Mouse (Mus musculus) kidney, adult 9 months (tissue): ENCODE results near the gene Pitx1.

Source experiments
- DNase-seq: peaks from one replicate; pipeline ENCODE4 v3.0.0; 2022

The Pitx1 gene

GRCm38 (mm10) chr13:55830081-55830832 lies 5.7 kb downstream of the Pitx1 start:
- DNase-seq = no peak

- no peak for DNase-seq
Observed at GRCm38 (mm10) chr13:55829018-55829655, 6.9 kb downstream of the Pitx1 start.

- DNase-seq = no peak
Observed at GRCm38 (mm10) chr13:55828141-55829017, 7.6 kb downstream of the Pitx1 start.

GRCm38 (mm10) chr13:55827679-55828140 lies 8.3 kb downstream of the Pitx1 start:
- DNase-seq = no peak

DNA sequence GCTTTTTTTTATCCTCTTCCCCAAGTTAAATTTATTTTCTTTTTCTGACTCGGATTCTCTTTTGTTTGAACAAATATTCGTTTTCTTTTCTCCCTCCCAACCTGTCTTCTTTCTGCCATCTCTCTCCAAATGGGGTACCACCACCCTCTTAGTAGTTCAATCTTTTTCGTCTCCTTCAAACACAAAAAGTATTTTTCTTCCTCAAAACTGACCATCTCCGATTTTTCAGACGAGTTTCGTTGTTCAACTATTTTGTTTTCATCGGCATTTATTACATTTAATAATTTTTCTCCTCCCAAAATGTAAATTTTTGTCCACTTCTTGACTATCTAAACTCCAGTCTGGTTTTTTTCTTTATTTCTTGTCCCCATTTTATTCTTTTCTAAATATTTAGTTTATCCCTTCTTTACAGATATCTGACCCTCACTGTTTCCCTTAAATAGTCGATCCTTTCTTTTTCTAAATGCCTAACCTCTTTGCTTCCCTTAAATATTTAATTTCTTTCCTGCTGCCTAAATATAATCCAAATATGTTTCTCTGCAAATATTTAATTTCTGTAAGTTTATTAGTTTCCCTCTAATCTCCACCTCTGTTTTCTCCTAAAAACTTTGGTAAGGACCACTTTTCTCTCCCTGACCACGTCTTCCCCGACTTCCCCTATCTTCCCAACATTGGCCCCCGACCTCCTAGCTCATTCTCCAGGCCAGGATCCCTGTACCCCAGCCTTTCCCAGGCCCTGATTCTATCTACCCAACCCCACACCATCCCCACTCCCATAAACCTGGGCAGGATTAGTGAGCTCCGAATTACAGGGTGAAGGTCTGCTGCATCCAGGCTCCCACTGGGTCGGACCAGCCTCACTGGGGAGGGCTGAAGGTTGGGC lies 9.0 kb downstream of the Pitx1 start:
- no peak for DNase-seq

DNA sequence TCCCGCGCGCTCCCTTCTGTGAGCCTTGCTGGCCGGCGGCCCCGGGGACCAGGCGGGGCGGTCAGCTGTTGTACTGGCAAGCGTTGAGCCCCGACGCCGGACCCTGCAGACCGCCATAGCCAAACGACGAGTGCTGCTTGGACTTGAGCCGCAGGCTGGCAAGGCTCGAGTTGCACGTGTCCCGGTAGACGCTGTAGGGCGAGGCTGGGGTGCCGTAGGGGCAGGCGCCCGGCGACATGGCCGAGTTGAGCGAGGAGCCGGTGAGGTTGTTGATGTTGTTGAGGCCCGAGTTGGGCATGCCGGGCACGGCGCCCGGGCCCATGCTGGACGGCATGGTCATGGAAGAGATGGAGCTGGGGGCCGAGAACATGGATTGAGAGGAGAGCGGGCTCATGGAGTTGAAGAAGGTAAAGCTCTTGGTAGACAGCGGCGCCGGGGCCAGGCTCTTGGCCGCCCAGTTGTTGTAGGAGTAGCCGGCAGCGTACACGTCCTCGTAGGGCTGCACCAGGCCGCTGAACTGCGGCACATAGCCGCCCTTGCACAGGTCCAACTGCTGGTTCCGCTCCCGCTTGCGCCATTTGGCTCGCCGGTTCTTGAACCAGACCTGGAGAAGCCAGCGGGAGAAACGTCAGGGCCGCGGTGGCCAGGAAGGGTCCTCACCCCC lies 9.9 kb downstream of the Pitx1 start:
- no peak for DNase-seq

GRCm38 (mm10) chr13:55825245-55825681 lies 10.7 kb downstream of the Pitx1 start:
- no peak for DNase-seq

- no peak for DNase-seq
Observed at GRCm38 (mm10) chr13:55824151-55824945, 11.6 kb downstream of the Pitx1 start.

DNA sequence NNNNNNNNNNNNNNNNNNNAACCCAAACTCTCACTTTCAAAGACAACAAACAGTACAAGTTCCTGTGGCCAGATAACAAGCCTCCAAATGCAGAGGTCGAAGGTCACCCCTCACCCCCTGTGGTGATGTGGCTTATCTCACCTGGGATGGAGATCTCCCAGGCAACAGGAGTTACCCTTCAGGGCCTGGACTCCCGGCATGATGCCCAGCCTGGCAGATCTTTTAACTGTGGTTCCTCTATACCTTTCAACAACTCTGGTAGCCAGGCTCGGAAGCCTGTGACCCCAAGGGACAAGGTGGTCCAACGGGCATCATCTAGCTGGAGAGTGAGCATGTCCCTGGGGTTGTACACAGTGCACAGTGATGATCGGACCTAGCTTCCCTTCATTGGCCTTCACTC lies 13.5 kb downstream of the Pitx1 start:
- no peak for DNase-seq

DNA sequence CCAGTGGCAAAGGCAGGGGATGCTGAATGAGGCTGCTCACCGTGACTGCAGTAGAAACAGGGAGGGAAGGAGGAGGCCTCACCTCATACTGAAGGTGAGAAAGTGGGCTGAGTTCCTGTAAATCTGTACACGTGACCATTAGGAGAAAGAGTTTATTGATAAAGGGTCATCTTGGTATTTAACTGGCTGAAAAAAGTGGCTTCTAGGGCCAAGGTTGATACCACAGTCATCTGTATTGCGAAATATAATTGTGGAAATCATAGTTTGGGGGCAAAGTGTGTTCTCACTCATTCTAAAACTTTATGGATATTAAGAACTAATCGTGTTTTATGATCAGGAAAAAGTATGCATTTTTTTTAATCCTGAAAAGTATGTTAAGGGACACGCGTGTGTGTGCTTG lies 21.2 kb downstream of the Pitx1 start:
- no peak for DNase-seq

DNA sequence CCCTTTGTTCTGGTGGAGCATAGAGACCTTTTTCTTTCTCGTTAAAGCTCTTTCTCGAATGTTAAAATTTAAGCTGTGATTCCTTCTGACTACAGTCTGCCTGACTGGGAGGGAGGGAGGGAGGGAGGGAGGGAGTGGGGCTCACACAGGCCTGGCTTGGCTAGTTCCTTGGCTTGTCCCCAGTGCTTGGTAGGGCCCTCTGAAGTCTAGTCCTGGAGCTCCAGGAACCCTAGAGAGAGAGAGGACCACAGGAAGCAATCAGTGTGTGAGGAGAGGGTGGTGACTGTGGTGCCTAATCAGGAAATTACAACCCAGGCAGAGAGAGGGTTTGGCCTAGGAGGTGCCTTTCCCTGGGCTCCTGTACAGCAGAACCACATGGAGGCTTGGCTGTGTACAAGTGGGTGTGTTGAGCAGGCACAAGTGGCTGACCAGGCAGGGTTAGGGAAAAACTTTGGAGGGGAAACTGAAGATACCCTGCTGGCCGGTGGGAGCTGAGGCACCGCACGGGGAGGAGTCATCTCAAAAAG lies 22.4 kb downstream of the Pitx1 start:
- DNase-seq = no peak

DNA sequence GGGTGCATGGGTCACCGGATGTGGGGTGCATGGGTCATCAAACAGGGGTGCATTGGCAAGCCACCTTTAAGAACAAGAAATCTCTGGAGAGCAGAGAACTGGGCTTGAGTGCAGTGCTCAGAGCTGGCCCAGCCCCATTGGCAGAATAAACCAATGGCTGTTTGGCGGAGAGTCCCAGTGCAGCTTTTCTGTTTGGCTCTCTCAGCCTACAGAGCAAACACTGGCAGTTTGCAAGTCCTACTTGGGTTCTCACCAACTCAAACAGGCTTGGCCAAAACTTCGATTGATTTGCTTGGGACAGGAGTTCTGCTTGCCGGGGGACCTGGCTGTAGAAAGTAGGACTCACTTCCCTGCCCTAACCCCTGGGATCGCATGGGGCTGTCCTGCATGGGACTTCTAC lies 25.0 kb downstream of the Pitx1 start:
- DNase-seq = no peak

DNA sequence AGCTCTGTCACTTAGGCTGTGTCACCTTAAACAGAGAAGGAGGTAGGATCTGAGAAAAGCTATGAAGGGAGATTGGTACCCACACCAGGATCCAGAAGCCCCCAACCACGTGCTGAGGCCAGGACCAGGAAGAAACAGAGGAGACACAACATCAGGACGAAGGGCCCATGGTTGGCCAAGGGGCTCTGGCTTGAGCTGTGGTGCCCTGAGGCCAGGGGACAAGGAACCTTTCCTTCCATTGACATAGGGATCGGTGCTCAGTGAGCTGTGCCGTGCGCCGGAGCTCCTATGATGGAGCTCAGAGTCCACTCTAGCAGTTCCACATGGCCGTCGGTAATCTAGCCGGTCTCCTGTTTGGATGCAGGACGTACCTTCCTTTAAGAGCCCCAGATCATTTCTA lies 26.3 kb downstream of the Pitx1 start:
- no peak for DNase-seq

GRCm38 (mm10) chr13:55809041-55809623 lies 26.9 kb downstream of the Pitx1 start:
- no peak for DNase-seq

DNA sequence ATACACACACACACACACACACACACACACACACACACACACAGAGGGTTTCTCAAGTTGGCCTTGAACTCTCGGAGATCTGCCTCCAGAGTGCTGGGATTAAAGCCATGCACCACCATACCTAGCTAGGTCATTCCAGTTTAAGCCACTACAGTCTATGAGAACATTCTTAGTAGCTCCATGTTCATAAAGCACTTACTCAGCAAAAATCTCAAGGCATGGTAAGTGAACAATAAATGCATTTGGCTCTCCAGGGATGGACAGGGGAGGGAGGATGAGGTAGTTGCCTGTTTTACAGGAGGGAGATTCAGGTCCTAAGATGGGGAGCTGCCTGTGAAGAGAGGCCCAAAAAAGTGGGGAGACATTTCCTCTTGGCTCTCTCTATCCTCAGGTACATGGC lies 32.0 kb downstream of the Pitx1 start:
- no peak for DNase-seq

DNA sequence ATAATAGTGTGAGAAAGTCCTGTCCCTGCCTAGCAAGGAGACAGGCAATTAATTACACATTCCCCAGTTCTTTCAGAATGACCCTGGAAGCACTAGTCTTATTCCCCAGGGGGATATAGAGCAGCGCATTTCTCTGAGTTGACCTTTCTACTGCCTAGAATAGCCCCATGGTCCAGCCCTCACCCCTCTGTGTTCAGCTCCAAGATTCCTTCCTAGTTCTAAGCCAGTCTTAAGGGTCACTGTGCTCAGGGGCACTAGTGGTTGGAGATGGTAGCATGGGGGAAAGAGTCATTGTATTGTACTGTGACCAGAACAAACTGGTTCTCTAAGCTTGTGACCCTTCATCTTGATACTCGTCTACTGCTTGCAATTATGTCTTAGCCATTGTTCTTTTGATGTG lies 34.7 kb downstream of the Pitx1 start:
- no peak for DNase-seq

DNA sequence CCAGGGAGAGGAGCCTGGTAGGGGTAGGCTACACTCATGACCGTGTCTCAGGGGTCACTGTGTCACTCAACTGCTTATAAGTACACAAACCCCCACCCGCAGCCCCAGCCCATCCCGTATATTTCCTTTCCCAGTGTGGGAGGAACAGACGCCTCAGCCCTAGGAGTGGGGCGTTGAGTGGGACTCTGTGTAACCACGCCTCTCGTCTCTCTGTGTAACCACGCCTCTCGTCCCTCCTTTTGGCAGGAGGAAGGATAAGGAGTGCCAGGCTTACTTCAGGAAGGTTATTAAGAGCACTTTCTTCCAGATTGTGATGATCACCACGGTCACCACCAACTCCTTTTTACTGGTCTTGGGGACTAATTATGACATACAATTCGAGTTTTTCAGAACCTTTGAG lies 49.9 kb downstream of the Pitx1 start:
- DNase-seq = no peak

- no peak for DNase-seq
Observed at GRCm38 (mm10) chr13:55784268-55784667, 51.7 kb downstream of the Pitx1 start, which contains the start of gene Catsper3. Gene Catsper3, plus strand, starts transcription at chr13:55784568.

DNA sequence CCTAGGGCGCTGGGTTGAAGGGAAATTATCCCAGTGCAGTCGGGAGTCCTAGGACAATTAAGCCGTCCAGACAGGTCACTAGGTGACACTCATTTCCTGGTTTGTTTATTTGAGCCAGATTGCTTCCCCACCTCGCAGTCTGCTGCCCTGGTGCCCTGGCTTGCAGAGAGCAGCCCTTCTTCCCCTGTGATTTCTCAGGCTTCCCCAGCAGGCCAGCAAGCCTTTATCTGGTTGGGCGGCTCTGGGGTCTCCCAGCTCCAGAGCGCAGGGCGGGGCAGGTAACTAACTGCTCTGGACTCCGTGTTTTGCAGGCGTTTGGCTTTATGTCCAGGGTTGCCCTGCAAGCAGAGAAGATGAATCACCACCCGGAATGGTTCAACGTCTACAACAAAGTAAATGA lies 60.9 kb downstream of the Pitx1 start:
- DNase-seq = no peak
